Mouse (Mus musculus) testis, adult 2 months (tissue): ENCODE measurements around the gene Prkn. TPM values are rescaled to one million over a fixed set of nuclear protein-coding genes. Genes with fewer than 3 reads are reported as not detected.

Experiments
- H3K27ac ChIP-seq: fragments of 200-500 bp; 2 replicates; pipeline ENCODE4 v1.5.1; 2012; ENCODE audit warnings: low read depth, low read length; ENCODE audit not compliant: control insufficient read depth, insufficient read depth
- H3K27me3 ChIP-seq: fragments of 200-500 bp; 2 replicates; pipeline ENCODE4 v1.6.1; 2012; ENCODE audit warnings: mild to moderate bottlenecking, low read length, moderate library complexity; ENCODE audit not compliant: control insufficient read depth, insufficient read depth
- H3K36me3 ChIP-seq: fragments of 200-500 bp; 2 replicates; pipeline ENCODE4 v1.6.1; 2012; ENCODE audit warnings: mild to moderate bottlenecking, low read length; ENCODE audit not compliant: control insufficient read depth, insufficient read depth
- H3K4me1 ChIP-seq: fragments of 200-500 bp; 2 replicates; pipeline ENCODE4 v1.6.1; 2012; ENCODE audit warnings: low read length; ENCODE audit not compliant: control insufficient read depth, insufficient read depth
- H3K4me3 ChIP-seq: fragments of 200-500 bp; 2 replicates; pipeline ENCODE4 v1.5.1; 2012; ENCODE audit warnings: low read depth, mild to moderate bottlenecking, low read length, moderate library complexity, mixed read lengths; ENCODE audit not compliant: control insufficient read depth
- CTCF ChIP-seq: fragments of 200-500 bp; IDR thresholded peaks from 2 replicates; pipeline ENCODE4 v1.5.1; 2012; ENCODE audit warnings: low read depth, mild to moderate bottlenecking, inconsistent platforms, low read length, moderate library complexity; ENCODE audit not compliant: control insufficient read depth, insufficient read depth, insufficient replicate concordance
- POLR2A ChIP-seq: fragments of 200-500 bp; IDR thresholded peaks from 2 replicates; pipeline ENCODE4 v1.6.1; 2012; ENCODE audit warnings: low read depth, mild to moderate bottlenecking, inconsistent platforms, low read length, moderate library complexity; ENCODE audit not compliant: control insufficient read depth
- polyA plus RNA-seq: library from polyadenylated mRNA; depleted of rRNA; stranded (reverse); fragments of >200 nt; gene quantifications from 2 replicates; pipeline ENCODE4 v1.2.3, GENCODE M21; 2012

The Prkn gene
- polyA plus RNA-seq, 1 experiment: 13.2 TPM

DNA sequence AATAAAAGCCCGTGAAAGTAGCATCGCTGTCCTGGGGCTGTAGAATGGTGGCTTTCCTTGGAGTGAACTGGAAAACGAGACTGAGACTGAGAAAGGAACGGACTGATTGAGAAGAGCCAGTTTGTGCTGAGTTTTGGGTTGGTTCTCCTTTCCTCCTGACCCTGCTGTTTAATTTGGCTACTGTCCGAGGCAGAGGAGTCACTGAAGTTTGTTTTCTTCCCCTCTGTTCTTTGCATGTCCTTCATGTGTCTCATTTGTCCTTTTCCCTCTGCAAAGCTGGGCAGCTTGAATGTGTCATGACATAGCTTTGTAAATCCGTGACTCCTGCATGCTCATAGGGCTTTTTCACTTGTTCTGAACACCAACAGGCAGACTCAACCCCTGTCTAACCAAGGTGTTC, 249.2 kb downstream of the Prkn start:
- Histone ChIP-seq H3K36me3 (no peaks in the 10 kb centered on the region), H3K27ac (no peak overlapping the region)
- no peak for TF ChIP-seq POLR2A
- no peak for TF ChIP-seq CTCF

DNA sequence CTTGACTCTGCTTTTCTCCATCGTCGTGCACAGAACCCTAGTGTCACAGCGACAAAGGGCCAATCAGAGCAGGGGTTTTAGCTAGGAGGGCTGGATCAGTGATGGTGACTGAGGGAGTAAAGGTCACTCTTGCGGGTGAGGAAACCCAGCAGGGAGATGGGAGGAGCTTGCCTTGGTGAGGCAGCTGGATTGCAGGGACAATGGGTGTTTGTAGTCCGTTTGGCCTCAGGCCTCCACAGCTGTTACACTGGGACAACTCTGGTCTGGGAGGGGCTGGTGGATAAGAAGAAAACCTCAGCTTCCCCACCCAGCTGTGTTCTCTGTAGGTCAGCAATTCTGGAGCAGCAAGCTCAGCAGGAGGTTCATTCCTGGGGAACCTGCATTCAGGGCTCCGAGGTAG, 252.7 kb downstream of the Prkn start:
- TF ChIP-seq CTCF (no peak), POLR2A (no peak)
- no peaks in the 10 kb centered on the region for H3K36me3 ChIP-seq
- H3K27me3 ChIP-seq: no peaks in the 10 kb centered on the region
- no peak overlapping the region for H3K4me3 ChIP-seq
- H3K27ac ChIP-seq: no peak overlapping the region
- H3K4me1 ChIP-seq: no peaks in the 10 kb centered on the region

More for the DNA sequence above, 249.2 kb downstream of the Prkn start:
- H3K27me3 ChIP-seq: no peaks in the 10 kb centered on the region
- no peak overlapping the region for H3K4me3 ChIP-seq
- no peaks in the 10 kb centered on the region for H3K4me1 ChIP-seq

DNA sequence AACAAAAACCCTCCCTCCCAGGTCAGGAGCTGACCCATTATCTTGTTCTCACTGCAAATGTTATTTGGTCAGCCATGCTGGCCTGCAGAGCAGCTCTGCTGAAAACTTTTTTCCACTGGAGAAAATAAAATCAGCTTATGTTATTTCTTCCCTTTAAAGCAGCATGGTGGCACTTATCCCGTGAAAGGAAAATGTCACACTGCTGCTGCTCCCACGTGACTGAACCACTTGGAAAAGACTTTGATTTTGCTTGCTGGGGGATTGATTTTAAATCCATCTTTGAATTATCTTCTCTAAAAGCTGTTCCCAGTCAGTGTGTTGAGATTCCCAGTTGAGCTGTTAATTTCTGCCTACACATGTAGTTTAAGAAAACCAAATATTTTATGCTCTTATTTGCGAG, 253.1 kb downstream of the Prkn start:
- Histone ChIP-seq H3K27ac (no peak overlapping the region), H3K4me1 (no peaks in the 10 kb centered on the region), H3K36me3 (no peaks in the 10 kb centered on the region), H3K27me3 (no peaks in the 10 kb centered on the region), H3K4me3 (no peak overlapping the region)
- TF ChIP-seq POLR2A (no peak), CTCF (no peak)

DNA sequence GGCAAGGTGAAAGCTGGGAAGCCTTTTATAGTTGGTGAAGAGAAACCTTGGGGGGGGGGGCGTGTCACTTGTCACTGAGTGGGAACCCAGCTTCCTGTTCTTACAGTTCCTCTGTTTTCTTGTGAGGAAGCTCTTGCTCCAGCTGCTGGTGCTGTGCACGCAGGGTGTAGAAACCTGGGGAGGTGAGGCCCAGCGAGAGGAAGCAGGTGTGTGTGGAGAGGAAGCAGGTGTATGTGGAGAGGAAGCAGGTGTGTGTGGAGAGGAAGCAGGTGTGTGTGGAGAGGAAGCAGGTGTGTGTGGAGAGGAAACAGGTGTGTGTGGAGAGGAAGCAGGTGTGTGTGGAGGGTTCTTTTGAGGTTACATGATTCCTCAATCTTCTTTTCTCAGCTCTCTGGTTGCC, 266.8 kb downstream of the Prkn start:
- Histone ChIP-seq H3K27ac (no peak overlapping the region), H3K4me3 (no peak overlapping the region), H3K27me3 (no peaks in the 10 kb centered on the region), H3K4me1 (no peaks in the 10 kb centered on the region), H3K36me3 (no peaks in the 10 kb centered on the region)
- TF ChIP-seq POLR2A (no peak), CTCF (no peak)

DNA sequence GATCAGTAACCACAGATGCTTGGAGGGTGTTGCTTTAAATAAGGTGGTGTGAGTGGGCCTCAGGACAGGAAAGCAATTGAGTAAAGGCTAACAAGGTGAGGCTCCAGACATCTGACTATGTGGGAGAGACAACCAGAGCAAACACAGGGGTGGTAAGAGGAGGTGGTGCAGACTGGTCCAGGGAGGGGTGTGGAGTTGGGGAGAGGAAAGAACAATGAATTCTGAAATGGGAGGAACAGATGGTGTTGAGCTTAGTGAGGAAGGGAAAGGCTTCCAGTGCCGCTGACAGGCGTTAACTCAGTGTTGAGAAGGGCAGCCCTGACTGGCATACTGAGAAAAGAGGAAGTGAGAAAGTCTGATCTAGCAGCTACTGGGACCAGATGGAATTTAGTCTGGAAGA, 267.7 kb downstream of the Prkn start:
- Histone ChIP-seq H3K4me1 (no peaks in the 10 kb centered on the region), H3K27ac (no peak overlapping the region), H3K36me3 (no peaks in the 10 kb centered on the region), H3K27me3 (no peaks in the 10 kb centered on the region), H3K4me3 (no peak overlapping the region)
- no peak for TF ChIP-seq POLR2A
- TF ChIP-seq CTCF: no peak

DNA sequence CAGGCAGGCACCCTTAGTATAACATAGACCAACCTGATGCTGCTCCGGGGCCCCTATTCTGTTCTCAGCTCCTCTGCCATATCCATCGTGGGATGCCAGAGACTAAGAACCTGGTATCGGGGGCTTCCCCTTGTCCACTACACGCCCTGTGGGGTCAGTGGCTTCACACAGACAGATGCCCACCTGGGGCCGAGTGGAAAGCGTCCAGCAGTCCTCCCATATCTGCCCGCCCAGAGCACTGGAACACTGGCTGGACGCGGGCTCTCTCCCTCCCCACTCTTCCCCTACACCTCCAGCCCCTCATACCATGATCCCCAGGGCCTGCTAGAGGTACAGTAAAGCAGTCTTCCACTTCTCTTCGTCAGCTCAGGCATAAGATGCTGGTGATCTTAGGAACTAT, 277.3 kb downstream of the Prkn start:
- Histone ChIP-seq H3K4me3 (no peak overlapping the region), H3K27ac (no peak overlapping the region), H3K27me3 (no peaks in the 10 kb centered on the region), H3K36me3 (no peaks in the 10 kb centered on the region), H3K4me1 (no peaks in the 10 kb centered on the region)
- TF ChIP-seq POLR2A (no peak), CTCF (no peak)

DNA sequence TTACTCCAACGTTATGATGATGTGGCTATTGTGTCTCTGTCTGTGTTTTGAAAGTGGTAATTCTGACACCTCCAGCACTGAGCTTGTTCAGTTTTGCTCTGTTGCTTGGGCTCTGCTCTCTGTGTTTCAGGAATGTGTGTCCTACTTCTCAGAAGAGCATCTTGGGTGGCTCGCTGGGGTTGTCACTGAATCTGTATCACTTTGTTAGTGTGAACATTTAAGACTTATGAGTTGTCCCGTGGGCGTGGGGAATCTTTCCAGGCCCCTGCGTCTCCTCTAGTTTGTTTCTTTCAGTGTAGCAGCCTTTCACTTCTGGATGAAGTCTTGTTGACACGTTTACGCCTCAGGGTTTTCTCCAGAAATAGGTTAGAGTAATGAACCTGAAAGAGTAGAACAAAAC, 283.9 kb downstream of the Prkn start:
- no peaks in the 10 kb centered on the region for H3K27me3 ChIP-seq
- H3K36me3 ChIP-seq: no peaks in the 10 kb centered on the region
- no peaks in the 10 kb centered on the region for H3K4me1 ChIP-seq
- H3K27ac ChIP-seq: no peak overlapping the region
- no peak overlapping the region for H3K4me3 ChIP-seq
- no peak for TF ChIP-seq CTCF

DNA sequence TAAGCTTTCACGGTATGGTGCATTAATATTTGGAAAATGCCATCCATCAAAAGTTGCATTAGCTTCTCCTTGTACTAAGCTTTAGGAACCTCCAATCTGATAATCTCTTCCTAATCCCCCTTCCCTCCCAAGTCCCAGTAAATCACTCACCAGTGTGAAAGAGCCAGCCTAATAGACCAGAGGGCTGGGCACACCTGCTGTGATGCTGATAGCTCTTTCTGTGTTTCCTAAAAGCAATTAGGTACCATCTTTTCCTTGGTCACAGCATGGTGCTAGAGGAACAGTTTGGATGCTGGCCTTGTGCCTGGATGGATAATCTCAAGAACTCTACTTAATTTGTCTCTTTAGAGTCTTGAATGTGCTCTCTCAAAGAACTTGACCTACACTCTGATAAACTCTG, 287.0 kb downstream of the Prkn start:
- no peaks in the 10 kb centered on the region for H3K36me3 ChIP-seq
- TF ChIP-seq CTCF (no peak), POLR2A (no peak)
- no peaks in the 10 kb centered on the region for H3K4me1 ChIP-seq
- no peak overlapping the region for H3K27ac ChIP-seq
- no peaks in the 10 kb centered on the region for H3K27me3 ChIP-seq
- no peak overlapping the region for H3K4me3 ChIP-seq

DNA sequence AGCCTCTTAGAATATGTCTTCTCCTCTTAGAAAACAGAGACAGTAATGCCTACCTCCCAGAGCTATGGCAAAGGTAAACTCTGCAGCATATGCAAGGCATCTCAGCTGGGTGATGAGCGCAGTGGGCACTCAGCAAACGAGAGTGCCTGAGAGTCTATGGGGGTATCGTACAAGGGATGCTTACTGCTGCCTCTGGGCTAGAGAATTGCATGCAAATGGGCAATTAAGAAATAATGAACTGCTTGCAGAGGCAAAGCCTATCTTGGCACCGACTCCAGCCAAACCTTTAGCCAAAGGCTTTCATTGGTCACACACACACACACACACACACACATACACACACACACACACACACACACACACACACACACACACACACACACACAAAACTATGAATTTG, 290.7 kb downstream of the Prkn start:
- Histone ChIP-seq H3K27ac (no peak overlapping the region), H3K4me1 (no peaks in the 10 kb centered on the region), H3K27me3 (no peaks in the 10 kb centered on the region), H3K36me3 (no peaks in the 10 kb centered on the region), H3K4me3 (no peak overlapping the region)
- TF ChIP-seq CTCF (no peak), POLR2A (no peak)
